Mouse (Mus musculus): ENCODE data around the gene Dync2li1. TPM values are rescaled to one million over a fixed set of nuclear protein-coding genes. Genes with fewer than 3 reads are reported as not detected.

Dync2li1 gene
- polyA plus RNA-seq, 1 experiment from 2014 or later = 173 TPM

DNA sequence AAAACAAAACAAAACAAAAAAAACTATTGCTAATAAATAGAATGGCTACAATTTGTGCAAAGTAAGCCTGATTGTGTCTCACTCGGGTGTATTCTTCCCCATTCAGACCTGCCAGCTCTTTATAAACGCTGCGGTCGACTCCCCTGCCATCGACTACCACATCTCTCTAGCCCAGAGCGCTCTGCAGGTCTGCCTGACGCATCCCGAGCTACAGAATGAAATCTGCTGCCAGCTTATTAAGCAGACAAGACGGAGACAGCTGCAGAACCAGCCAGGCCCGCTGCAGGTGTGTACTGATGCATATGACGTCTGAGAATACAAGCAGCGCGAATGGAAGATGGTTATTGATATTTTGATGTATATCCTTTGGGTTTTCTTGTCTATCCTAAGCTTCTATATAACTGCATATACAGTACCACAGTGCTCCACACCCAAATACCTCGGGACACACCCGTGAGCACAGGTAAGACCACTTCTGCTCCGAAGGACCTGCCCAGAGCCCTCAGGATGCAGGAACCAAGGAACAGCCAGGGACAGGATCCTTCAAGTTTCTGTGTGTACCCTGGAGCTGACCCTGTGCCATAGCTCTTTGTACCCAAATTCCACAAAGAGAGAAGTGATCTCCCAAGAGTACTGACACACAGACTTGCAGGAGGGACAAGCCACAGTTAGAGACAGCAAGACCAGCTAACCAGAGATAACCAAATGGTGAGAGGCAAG is 34.7 kb upstream of the Dync2li1 start:
- CTCF ChIA-PET = interaction anchor here (0.7 to 1.0 kb wide), 2 partner anchors 8 to 11 kb away, joined by 3 to 6 read pairs; no protein-coding TSS in a partner anchor
- no peak for ATAC-seq

DNA sequence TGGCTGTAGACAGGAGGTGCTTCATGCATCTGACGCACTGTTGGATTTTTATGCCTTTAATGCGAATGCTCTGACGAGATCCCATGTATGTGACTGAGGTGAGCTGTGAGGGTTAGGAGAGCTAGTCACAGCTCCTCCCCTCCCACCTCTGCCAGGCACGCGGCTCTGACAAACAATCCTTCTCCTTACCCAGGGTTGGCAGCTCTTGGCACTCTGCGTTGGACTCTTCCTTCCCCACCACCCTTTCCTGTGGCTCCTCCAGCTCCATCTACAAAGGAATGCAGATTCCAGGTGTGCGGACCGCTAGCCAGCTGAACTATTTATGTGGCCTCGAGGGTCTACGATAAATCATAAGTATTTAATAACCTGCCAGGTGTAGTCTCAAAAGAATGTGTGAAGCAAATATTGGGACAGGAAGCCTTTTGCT is 30.3 kb upstream of the Dync2li1 start:
- TF ChIP-seq CTCF (IDR thresholded peaks at IDR 0.05) = no peak
- in situ Hi-C loops (cut with MboI; ENCODE audit: low pct_unique_long_range_greater_than_20kb) = no loop called here
- ATAC-seq (no peak), DNase-seq (ENCODE audit: low read depth, low spot score) (no peak)
- ChIA-PET CTCF (interaction anchor here (0.6 to 0.8 kb wide), 2 partner anchors 14 to 47 kb away, joined by 3 to 4 read pairs; no protein-coding TSS in a partner anchor), POLR2A (no interaction called here)
- no peaks in the 10 kb centered on the region for H3K27me3 ChIP-seq

More for the DNA sequence above, 34.7 kb upstream of the Dync2li1 start:
- in situ Hi-C loops (cut with MboI; ENCODE audit: low pct_unique_long_range_greater_than_20kb) = no loop called here
- no peak for DNase-seq (ENCODE audit: low read depth, low spot score)
- POLR2A ChIA-PET = no interaction called here
- TF ChIP-seq CTCF (IDR thresholded peaks at IDR 0.05) = no peak
- no peaks in the 10 kb centered on the region for H3K27me3 ChIP-seq

DNA sequence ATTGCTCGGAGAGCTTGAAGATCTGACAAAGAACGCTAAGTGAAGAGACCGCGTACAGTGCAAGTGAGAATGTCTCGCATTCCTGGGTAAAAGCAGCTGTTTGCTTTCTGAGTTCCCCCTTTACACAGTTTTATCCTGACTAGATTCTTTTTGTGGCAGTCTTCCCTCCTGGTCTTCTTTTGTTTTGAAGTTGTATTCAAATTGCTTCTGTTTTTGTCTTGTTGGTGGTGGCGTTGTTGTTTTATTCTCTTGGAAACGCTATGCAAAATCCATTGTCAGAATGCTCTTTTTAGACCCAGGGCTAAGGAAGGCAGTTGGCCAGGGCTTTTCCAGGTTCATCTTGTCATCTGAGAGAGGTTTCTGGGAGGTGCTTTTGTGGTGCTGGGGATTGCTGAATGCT is 29.8 kb upstream of the Dync2li1 start:
- H3K27me3 ChIP-seq = no peaks in the 10 kb centered on the region
- TF ChIP-seq CTCF (IDR thresholded peaks at IDR 0.05) = no peak
- DNase-seq (ENCODE audit: low read depth, low spot score) = no peak
- CTCF ChIA-PET = interaction anchor here (0.8 kb wide), 1 partner anchor 47 kb away, joined by 4 read pairs; no protein-coding TSS in a partner anchor
- ATAC-seq = no peak
- in situ Hi-C loops (cut with MboI; ENCODE audit: low pct_unique_long_range_greater_than_20kb) = no loop called here
- POLR2A ChIA-PET = no interaction called here

DNA sequence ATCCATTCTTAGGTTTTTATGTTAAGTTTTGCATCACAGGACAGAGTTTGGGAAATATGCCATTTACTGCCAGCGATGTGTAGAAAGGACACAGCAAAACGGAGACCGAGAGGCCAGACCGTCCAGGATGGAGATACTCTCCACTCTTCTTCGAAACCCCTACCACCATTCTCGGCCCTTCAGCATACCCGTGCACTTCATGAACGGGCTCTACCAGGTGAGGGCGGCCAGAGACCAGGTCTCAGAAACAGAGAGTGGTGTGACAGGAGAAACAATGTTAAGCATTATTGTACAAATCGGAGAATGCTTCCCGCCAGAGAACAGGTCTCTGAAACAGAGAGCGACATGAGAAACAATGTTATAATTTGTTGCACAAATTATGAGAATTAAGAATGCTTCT is 28.4 kb upstream of the Dync2li1 start:
- no peaks in the 10 kb centered on the region for H3K27me3 ChIP-seq
- no peak for ATAC-seq
- DNase-seq (ENCODE audit: low read depth, low spot score) = no peak
- ChIA-PET POLR2A (no interaction called here), CTCF (no interaction called here)
- in situ Hi-C loops (cut with MboI; ENCODE audit: low pct_unique_long_range_greater_than_20kb) = no loop called here
- no peak for TF ChIP-seq CTCF (IDR thresholded peaks at IDR 0.05)

DNA sequence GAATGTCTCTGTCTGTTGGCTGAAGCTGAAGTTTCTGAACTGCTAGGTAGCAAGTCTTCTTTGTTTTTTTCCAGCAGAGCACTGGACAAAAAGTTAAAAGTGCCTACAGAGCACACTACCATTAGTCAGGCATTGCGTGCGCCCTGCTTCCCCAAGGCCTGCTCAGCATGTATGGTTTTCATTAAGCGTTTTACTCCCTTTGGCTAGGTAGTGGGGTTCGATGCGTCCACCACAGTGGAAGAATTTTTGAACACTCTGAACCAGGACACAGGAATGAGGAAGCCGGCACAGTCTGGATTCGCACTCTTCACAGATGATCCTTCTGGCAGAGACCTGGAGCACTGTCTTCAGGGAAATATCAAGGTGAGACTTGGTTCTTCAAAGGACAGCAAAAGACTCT is 27.4 kb upstream of the Dync2li1 start:
- no peak for TF ChIP-seq CTCF (IDR thresholded peaks at IDR 0.05)
- ATAC-seq (no peak), DNase-seq (ENCODE audit: low read depth, low spot score) (no peak)
- POLR2A ChIA-PET = interaction anchor here (2.0 kb wide), 1 partner anchor 9 kb away, joined by 5 read pairs; no protein-coding TSS in a partner anchor
- H3K27me3 ChIP-seq = no peaks in the 10 kb centered on the region
- CTCF ChIA-PET = interaction anchor here (1.7 kb wide), 1 partner anchor 8 kb away, joined by 6 read pairs; no protein-coding TSS in a partner anchor
- in situ Hi-C loops (cut with MboI; ENCODE audit: low pct_unique_long_range_greater_than_20kb) = no loop called here

DNA sequence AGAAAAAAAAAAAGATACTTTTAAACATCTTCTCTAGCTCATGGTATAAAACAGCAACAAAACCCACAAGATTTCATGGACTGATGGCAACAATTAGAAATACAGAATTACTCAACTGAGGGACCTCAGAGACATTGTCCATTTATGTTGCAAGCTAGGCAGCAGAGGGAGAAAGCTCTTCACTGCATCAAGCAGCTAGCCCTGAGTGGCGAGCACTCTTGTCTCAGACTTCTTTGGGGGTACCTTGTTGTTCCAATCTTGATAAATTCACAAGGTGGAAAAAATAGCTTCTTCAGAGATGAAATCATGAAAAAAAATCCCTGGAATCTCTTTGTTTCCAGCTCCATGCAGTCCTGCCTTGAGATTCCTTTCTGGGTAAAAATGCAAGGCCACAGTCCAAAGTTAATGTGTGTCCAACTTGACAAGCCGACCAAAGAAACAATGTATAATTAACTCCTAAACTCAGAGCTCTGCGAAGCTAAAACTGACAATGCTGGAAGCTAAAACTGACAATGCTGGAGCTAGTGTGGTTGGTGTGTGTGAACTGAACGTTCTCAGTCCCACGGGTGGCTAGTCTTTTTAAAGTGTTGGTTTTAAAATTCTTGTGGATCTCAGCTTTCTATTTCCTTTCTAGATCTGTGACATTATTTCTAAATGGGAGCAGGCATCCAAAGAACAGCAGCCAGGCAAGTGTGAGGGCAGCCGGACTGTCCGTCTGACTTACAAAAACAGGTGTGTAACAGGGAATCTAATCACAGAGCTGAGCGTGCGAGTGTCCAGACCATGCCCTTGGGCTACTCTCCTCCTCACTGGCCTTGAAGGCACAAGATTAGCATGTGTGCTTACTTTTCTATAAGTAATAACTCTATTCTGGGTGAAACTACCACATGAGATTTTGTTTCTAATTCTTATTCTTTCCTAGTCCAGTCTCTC is 26.0 kb upstream of the Dync2li1 start:
- ChIA-PET POLR2A (interaction anchor here (2.0 kb wide), 1 partner anchor 11 kb away, joined by 5 read pairs; no protein-coding TSS in a partner anchor), CTCF (interaction anchor here (0.7 to 1.9 kb wide), 10 partner anchors 9 to 126 kb away, joined by 3 to 6 read pairs (median 4); no protein-coding TSS in a partner anchor)
- H3K27me3 ChIP-seq = no peaks in the 10 kb centered on the region
- in situ Hi-C loops (cut with MboI; ENCODE audit: low pct_unique_long_range_greater_than_20kb) = no loop called here
- peak; percentile 88 for ATAC-seq
- TF ChIP-seq CTCF (IDR thresholded peaks at IDR 0.05) = no peak
- peak; percentile 80 for DNase-seq (ENCODE audit: low read depth, low spot score)

DNA sequence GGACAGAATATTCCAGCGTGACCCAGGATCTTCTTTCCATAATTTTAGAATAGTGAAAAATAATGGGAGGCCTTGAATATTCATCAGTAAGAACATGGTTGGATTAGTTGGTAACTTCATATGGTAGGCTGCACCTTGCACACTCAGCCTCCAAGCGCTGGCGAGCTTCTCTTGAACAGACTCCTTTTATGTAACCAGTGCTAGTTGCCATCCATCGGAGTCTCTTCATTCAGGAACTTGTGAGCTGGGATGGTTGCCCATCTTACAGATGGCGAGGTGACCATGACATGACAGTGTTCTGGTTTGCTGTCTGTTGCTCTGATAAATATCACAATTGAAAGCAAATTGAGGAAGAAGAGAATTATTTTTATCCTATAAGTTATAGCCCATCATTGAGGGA is 24.5 kb upstream of the Dync2li1 start:
- no peak for TF ChIP-seq CTCF (IDR thresholded peaks at IDR 0.05)
- POLR2A ChIA-PET = no interaction called here
- DNase-seq (ENCODE audit: low read depth, low spot score) = no peak

DNA sequence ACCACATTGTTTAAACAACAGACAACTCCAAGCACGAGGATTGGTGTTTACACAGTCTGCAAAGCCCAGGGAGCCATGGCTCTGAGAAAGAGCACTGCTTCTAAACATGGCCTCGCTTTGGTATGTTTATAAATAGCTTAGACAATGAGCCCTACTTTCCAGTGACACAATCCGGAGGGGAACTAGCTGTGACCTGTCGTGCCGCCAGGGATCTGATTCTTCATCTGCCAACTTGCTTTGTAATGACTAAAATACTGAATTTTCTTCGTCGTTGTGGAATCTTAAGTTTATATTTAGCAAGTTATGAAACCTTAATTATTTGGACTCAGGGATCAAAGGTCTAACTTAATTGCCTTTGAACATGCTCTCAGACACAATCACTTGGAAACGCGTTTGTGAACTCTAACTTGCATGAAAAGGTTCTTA is 23.1 kb upstream of the Dync2li1 start:
- in situ Hi-C loops (cut with MboI; ENCODE audit: low pct_unique_long_range_greater_than_20kb) = no loop called here
- DNase-seq (ENCODE audit: low read depth, low spot score) = no peak

More for the DNA sequence above, 24.5 kb upstream of the Dync2li1 start:
- CTCF ChIA-PET = interaction anchor here (1.2 to 1.9 kb wide), 3 partner anchors 14 to 88 kb away, joined by 3 to 5 read pairs (median 4); no protein-coding TSS in a partner anchor
- ATAC-seq = no peak
- in situ Hi-C loops (cut with MboI; ENCODE audit: low pct_unique_long_range_greater_than_20kb) = no loop called here
- no peaks in the 10 kb centered on the region for H3K27me3 ChIP-seq

DNA sequence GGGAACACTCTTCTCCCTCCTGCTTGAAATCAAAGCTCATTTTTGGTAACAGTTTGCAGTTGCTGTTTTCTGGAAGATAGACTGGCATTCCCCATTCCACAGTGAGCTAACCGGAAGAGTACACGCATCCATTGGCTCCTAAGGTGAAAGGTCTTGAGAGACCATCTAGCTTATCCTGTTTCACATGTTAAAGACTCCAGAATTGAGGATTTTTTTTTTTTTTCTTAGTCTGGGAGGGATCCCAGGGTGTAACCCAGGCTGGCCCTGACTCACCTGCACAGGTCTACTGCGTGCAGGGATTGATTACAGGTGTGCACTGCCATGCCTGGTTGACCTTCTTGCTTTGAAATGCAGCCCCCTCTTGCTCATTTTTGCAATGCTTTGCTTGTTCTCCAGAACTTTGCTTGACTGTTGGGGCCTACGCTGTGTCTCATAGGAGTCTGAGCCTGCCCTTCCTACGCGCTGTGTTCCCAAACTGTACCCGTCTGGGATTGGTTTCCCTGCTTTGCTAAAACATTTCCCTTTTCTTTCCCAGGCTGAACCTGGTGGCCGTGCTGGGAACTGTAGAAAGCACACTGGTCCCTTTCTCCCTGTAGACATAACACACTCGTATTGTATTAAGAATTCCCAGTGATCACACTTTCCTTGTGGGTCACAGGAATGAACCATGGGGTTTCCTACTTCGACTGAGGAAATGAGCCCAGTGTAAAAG is 22.4 kb upstream of the Dync2li1 start:
- in situ Hi-C loops (cut with MboI; ENCODE audit: low pct_unique_long_range_greater_than_20kb) = no loop called here
- ATAC-seq = no peak
- CTCF ChIA-PET = no interaction called here
- TF ChIP-seq CTCF (IDR thresholded peaks at IDR 0.05) = no peak
- no peak for DNase-seq (ENCODE audit: low read depth, low spot score)
- no peaks in the 10 kb centered on the region for H3K27me3 ChIP-seq
- POLR2A ChIA-PET = interaction anchor here (0.6 kb wide), 1 partner anchor 122 kb away, joined by 3 read pairs; no protein-coding TSS in a partner anchor

More for the DNA sequence above, 23.1 kb upstream of the Dync2li1 start:
- H3K27me3 ChIP-seq = no peaks in the 10 kb centered on the region
- TF ChIP-seq CTCF (IDR thresholded peaks at IDR 0.05) = no peak
- POLR2A ChIA-PET = interaction anchor here (0.6 kb wide), 1 partner anchor 122 kb away, joined by 3 read pairs; no protein-coding TSS in a partner anchor
- no peak for ATAC-seq
- CTCF ChIA-PET = no interaction called here

DNA sequence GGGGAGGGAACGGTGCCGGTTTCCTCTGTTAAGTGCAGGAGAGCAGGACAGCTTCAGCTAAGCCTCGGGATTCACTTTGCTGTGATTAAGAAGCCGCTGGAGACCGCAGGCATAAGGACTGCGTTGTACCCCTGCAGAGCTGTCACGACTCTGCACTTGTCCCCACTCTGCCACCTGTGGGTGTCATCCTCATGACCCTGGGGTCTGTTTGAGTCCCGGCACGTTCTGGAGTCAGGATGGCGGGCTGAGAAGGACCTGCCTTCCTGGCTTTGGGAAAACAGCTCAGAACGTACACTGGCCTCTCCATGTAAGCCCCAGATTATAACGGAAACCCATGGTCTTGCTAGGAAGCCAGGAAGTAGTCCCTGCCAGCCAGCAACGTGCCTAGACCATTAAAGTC is 19.3 kb upstream of the Dync2li1 start:
- in situ Hi-C loops (cut with MboI; ENCODE audit: low pct_unique_long_range_greater_than_20kb) = no loop called here
- no peaks in the 10 kb centered on the region for H3K27me3 ChIP-seq
- CTCF ChIA-PET = interaction anchor here (1.8 kb wide), 1 partner anchor 8 kb away, joined by 5 read pairs; no protein-coding TSS in a partner anchor
- no peak for ATAC-seq
- no peak for TF ChIP-seq CTCF (IDR thresholded peaks at IDR 0.05)
- POLR2A ChIA-PET = no interaction called here
- DNase-seq (ENCODE audit: low read depth, low spot score) = no peak
